Mouse (Mus musculus) G1E (cell line): Measurements from ENCODE around the gene Fam129c. TPM values are rescaled to one million over a fixed set of nuclear protein-coding genes. Genes with fewer than 3 reads are reported as not detected.

Experiments used
- ATAC-seq: 2 replicates; pipeline ENCODE4 v1.8.0; 2016; ENCODE audit warnings: mild to moderate bottlenecking; ENCODE audit not compliant: insufficient number of reproducible peaks, poor library complexity, low FRiP score, severe bottlenecking; ENCODE audit errors: extremely low read depth
- DNase-seq: peaks from one replicate; pipeline ENCODE4 v3.0.0; 2012; ENCODE audit warnings: low spot score
- H3K27me3 ChIP-seq: 2 replicates; pipeline ENCODE4 v1.6.1; 2012; ENCODE audit warnings: mild to moderate bottlenecking, low read length, inconsistent platforms; ENCODE audit not compliant: insufficient read depth
- H3K36me3 ChIP-seq: replicated peaks from 2 replicates; pipeline ENCODE3; 2012; ENCODE audit warnings: mild to moderate bottlenecking, inconsistent platforms
- H3K4me1 ChIP-seq: 2 replicates; pipeline ENCODE4 v1.6.1; 2012; ENCODE audit warnings: low read depth, low read length, inconsistent platforms, mixed read lengths; ENCODE audit not compliant: insufficient read depth
- H3K4me3 ChIP-seq: 2 replicates; pipeline ENCODE4 v1.5.1; 2012; ENCODE audit warnings: low read depth, mild to moderate bottlenecking, inconsistent platforms, low read length, moderate library complexity, mixed read lengths
- H3K9me3 ChIP-seq: replicated peaks from 2 replicates; pipeline ENCODE4 v1.6.1; 2012; ENCODE audit warnings: inconsistent platforms
- CTCF ChIP-seq: IDR thresholded peaks from 2 replicates; pipeline ENCODE4 v1.5.1; 2012; ENCODE audit warnings: low read depth, low read length, inconsistent platforms, mixed read lengths
- GATA1 ChIP-seq: IDR thresholded peaks from 2 replicates; pipeline ENCODE4 v1.6.1; 2012; ENCODE audit warnings: borderline replicate concordance, low read length, inconsistent platforms, mixed read lengths
- GATA2 ChIP-seq: IDR thresholded peaks from 2 replicates; pipeline ENCODE4 v1.6.1; 2012; ENCODE audit warnings: low read depth, low read length, inconsistent platforms, borderline replicate concordance
- POLR2AphosphoS5 ChIP-seq: IDR thresholded peaks from 2 replicates; pipeline ENCODE4 v1.6.1; 2012; ENCODE audit warnings: low read depth, low read length, inconsistent platforms; ENCODE audit not compliant: insufficient replicate concordance
- TAL1 ChIP-seq: conservative IDR thresholded peaks from 2 replicates; pipeline ENCODE4 v1.6.1; 2012; ENCODE audit warnings: low read depth, low read length, inconsistent platforms, mixed read lengths
- polyA plus RNA-seq: library from polyadenylated mRNA; stranded (reverse); fragments of >175 nt; gene quantifications from 2 replicates; pipeline ENCODE4 v1.2.3, GENCODE M21; 2012
- total RNA-seq, 2 experiments: library from RNA; stranded (forward) in 1 of 2; stranded (reverse) in 1 of 2; fragments of 200-1000 nt in 1 of 2; fragments of >200 nt in 1 of 2; fragmentation: Nextera tagmentation in 1 of 2; gene quantifications; 2 replicates each; pipeline ENCODE4 v1.2.3; 2014 to 2017

The Fam129c gene
- total and polyA plus RNA-seq, 3 experiments, result 7.0 to 8.3 (median 8.1) TPM

GRCm38 (mm10) chr8:71612141-71612540 is 14.7 kb downstream of the Fam129c start:
- ATAC-seq (no peak), DNase-seq (no peak)
- Histone ChIP-seq H3K9me3 (no peaks in the 10 kb centered on the region), H3K4me1 (peaks cover 43% of the 10 kb centered on the region), H3K4me3 (peak overlapping the region; percentile 99), H3K36me3 (peaks cover 70% of the 10 kb centered on the region), H3K27me3 (no peaks in the 10 kb centered on the region)
- TF ChIP-seq CTCF (no peak), GATA1 (no peak)

- no peak overlapping the region for H3K4me3 ChIP-seq
- TF ChIP-seq POLR2AphosphoS5 (no peak), GATA2 (no peak), TAL1 (no peak), CTCF (no peak), GATA1 (no peak)
- no peak for ATAC-seq
- no peak for DNase-seq
- H3K36me3 ChIP-seq, result peaks cover 71% of the 10 kb centered on the region
- peaks cover 43% of the 10 kb centered on the region for H3K4me1 ChIP-seq
- H3K27me3 ChIP-seq, result no peaks in the 10 kb centered on the region
- H3K9me3 ChIP-seq, result no peaks in the 10 kb centered on the region
Observed at GRCm38 (mm10) chr8:71613418-71613817, 16.0 kb downstream of the Fam129c start.

- peaks cover 96% of the 10 kb centered on the region for H3K36me3 ChIP-seq
- 0 out of 2 replicates have a peak, but pooled peaks cover under 1% of the 10 kb centered on the region for H3K4me1 ChIP-seq
- peaks cover 33% of the 10 kb centered on the region for H3K9me3 ChIP-seq
- no peak for TF ChIP-seq POLR2AphosphoS5
- TF ChIP-seq GATA2, result no peak
- no peak for TF ChIP-seq CTCF
- TF ChIP-seq TAL1, result no peak
- H3K4me3 ChIP-seq, result no peak overlapping the region
- DNase-seq, result no peak
- no peaks in the 10 kb centered on the region for H3K27me3 ChIP-seq
- ATAC-seq, result no peak
Observed at GRCm38 (mm10) chr8:71619786-71620185, 22.3 kb downstream of the Fam129c start.

- Histone ChIP-seq H3K27me3 (peaks cover 4% of the 10 kb centered on the region; the same call in 1 of the 2 replicates), H3K36me3 (peaks cover 87% of the 10 kb centered on the region), H3K9me3 (peaks cover 45% of the 10 kb centered on the region), H3K4me1 (peaks cover 24% of the 10 kb centered on the region), H3K4me3 (no peak overlapping the region)
- TF ChIP-seq POLR2AphosphoS5 (no peak), CTCF (no peak), GATA2 (no peak), TAL1 (no peak), GATA1 (no peak)
- DNase-seq (no peak), ATAC-seq (no peak)
Observed at GRCm38 (mm10) chr8:71625088-71625487, 27.6 kb downstream of the Fam129c start.

GRCm38 (mm10) chr8:71626753-71627152 is 29.3 kb downstream of the Fam129c start:
- Histone ChIP-seq H3K4me3 (no peak overlapping the region), H3K36me3 (peaks cover 70% of the 10 kb centered on the region), H3K27me3 (peaks cover 18% of the 10 kb centered on the region), H3K9me3 (peaks cover 33% of the 10 kb centered on the region), H3K4me1 (peaks cover 28% of the 10 kb centered on the region)
- ATAC-seq, result no peak
- DNase-seq, result no peak
- TF ChIP-seq GATA1 (no peak), GATA2 (no peak), TAL1 (no peak), POLR2AphosphoS5 (no peak), CTCF (no peak)

GRCm38 (mm10) chr8:71627265-71628099 is 30.0 kb downstream of the Fam129c start:
- Histone ChIP-seq H3K36me3 (peaks cover 63% of the 10 kb centered on the region), H3K27me3 (peaks cover 21% of the 10 kb centered on the region), H3K9me3 (peaks cover 26% of the 10 kb centered on the region), H3K4me3 (no peak overlapping the region), H3K4me1 (peaks cover 32% of the 10 kb centered on the region)
- ATAC-seq (no peak), DNase-seq (no peak)
- TF ChIP-seq GATA1, result no peak
- TF ChIP-seq POLR2AphosphoS5, result no peak
- TF ChIP-seq CTCF, result no peak
- no peak for TF ChIP-seq GATA2
- TF ChIP-seq TAL1, result no peak
